Mouse (Mus musculus) heart, embryonic 16.5 days (tissue): ENCODE results near the gene Vmn2r89. TPM values are rescaled to one million over a fixed set of nuclear protein-coding genes. Genes with fewer than 3 reads are reported as not detected.
"Not testable (repeated sequence)": the region's sequence is repeated elsewhere in the genome, so short reads cannot be mapped to it uniquely, and the experiment has no call there.

ENCODE experiments used
- ATAC-seq: fragments of 200-750 bp; cut with Nextera tagmentation; replicated peaks from 2 replicates; pipeline ENCODE4 v1.8.0; 2017; ENCODE audit warnings: moderate number of reproducible peaks; ENCODE audit not compliant: insufficient read depth, low FRiP score; ENCODE audit errors: extremely low read depth
- H3K27ac ChIP-seq: fragments of 300-500 bp; sonication (generic); 2 replicates; pipeline ENCODE4 v1.5.1; 2014; ENCODE audit warnings: mild to moderate bottlenecking, low read length, control low read depth, moderate library complexity
- H3K27me3 ChIP-seq: fragments of 300-500 bp; sonication (generic); 2 replicates; pipeline ENCODE4 v1.6.1; 2014; ENCODE audit warnings: low read length, mixed read lengths; ENCODE audit not compliant: control insufficient read depth, insufficient read depth
- H3K36me3 ChIP-seq: fragments of 300-500 bp; sonication (generic); 2 replicates; pipeline ENCODE4 v1.6.1; 2014; ENCODE audit not compliant: control insufficient read depth, insufficient read depth
- H3K4me1 ChIP-seq: fragments of 300-500 bp; sonication (generic); 2 replicates; pipeline ENCODE4 v1.6.1; 2014; ENCODE audit warnings: low read length, mixed read lengths; ENCODE audit not compliant: control insufficient read depth, insufficient read depth
- H3K4me2 ChIP-seq: fragments of 300-500 bp; sonication (generic); 2 replicates; pipeline ENCODE4 v1.6.1; 2014; ENCODE audit warnings: low read depth, mild to moderate bottlenecking, control low read depth, low read length
- H3K4me3 ChIP-seq: fragments of 300-500 bp; sonication (generic); 2 replicates; pipeline ENCODE4 v1.5.1; 2014; ENCODE audit warnings: mild to moderate bottlenecking, control low read depth, low read length
- H3K9ac ChIP-seq: fragments of 300-500 bp; sonication (generic); 2 replicates; pipeline ENCODE4 v1.6.1; 2014; ENCODE audit warnings: low read length, control low read depth
- H3K9me3 ChIP-seq: fragments of 300-500 bp; sonication (generic); replicated peaks from 2 replicates; pipeline ENCODE4 v1.6.1; 2016; ENCODE audit warnings: low read length; ENCODE audit not compliant: control insufficient read depth
- WGBS: fragments of 180-500 bp; shearing (Covaris S2); extraction: QIAGEN DNeasy Blood & Tissue Kit; methylation state at CpG from one replicate; pipeline ENCODE4 v1.1.7; 2014; 5-methylcytosine and 5-hydroxymethylcytosine counted together
- polyA plus RNA-seq: library from polyadenylated mRNA; unstranded; fragments of >200 nt; fragmentation: Nextera tagmentation; extraction: Ambion mirVana; gene quantifications from 2 replicates; pipeline ENCODE4 v1.2.1, GENCODE M21; 2015

Vmn2r89 gene
- polyA plus RNA-seq, 1 experiment from 2014 or later = not detected

DNA sequence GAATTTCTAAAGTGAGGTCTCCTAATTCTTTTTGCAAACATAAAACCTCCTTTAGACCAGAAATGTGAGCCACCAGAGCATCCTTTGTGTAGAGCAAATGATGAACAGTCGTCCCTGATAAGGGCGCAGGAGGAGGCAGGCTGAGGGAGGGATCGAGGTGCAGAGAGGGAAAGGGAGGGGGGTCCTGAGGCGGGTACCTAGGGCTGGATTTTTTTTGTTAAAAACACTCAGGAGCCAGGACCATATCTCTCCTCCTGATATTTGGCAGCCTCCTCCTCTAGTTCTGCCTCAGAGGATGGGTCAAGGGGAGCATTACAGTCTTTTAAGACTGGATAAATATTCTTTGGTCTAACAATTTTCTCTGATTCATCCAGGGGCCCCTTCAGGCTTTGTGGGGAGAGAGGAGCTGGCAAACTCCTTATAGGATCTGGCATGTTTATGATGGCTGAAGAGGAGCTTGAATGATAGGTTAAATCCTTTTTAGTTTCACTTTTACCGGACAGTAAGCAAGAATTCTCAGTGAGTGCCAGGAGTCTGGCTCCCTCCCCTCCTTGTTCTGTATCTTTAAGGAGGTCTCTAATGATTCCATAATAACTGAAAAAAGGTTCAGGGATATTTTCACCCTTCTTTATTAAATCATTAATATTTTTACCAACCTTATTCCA lies 30.5 kb downstream of the Vmn2r89 start:
- ATAC-seq = no peak
- WGBS = 51% methylated on average over 5 of the region's 5 CpGs
- Histone ChIP-seq H3K4me2 (0 out of 2 replicates have a peak overlapping the region, but pooled peaks have one; percentile 1), H3K4me3 (no peak overlapping the region), H3K36me3 (no peaks in the 10 kb centered on the region), H3K27me3 (no peaks in the 10 kb centered on the region), H3K4me1 (no peaks in the 10 kb centered on the region), H3K9me3 (no peaks in the 10 kb centered on the region), H3K27ac (no peak overlapping the region), H3K9ac (no peak overlapping the region)

DNA sequence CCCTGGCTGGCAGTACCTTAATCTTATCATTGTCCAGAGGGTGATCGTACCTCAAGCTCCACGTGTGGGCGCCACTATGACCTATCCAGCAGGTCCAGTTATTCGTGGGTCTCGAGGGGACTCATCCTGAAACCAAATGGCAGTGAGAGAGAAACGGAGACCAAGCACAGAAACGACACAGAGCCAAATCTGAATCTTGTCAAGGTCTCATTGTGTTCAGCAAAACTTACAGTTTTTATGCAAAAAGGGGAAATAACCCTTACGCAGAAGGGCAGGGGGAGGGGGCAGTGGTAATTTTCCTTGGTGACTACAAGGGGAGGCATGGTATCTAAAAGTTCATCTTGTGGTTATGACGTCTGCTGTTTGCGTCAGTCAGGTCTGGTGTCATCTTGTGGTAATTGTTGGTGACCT lies 31.3 kb downstream of the Vmn2r89 start:
- WGBS = 70% methylated on average over 10 of the region's 10 CpGs
- not testable (repeated sequence) for ATAC-seq

DNA sequence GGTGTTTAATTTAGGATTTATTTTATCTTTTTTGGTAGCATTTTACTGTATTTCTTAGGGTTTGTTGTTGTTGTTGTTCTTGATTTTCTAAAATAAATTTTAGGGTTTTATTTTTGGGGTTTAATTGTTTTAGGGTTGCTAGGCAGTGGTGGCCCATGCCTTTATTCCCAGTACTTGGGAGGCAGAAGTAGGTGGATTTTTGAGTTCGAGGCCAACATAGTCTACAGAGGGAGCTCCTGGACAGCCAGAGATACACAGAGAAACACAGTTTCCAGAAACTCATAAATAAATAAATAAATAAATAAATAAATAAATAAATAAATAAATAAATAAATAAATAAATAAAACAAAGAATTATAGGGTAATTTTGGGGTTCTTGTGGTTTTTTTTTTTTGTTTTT lies 32.0 kb downstream of the Vmn2r89 start:
- 97% methylated on average over 1 of the region's 1 CpGs for WGBS
- H3K27ac ChIP-seq = no peak overlapping the region
- H3K36me3 ChIP-seq = no peaks in the 10 kb centered on the region
- H3K4me2 ChIP-seq = no peak overlapping the region
- H3K27me3 ChIP-seq = no peaks in the 10 kb centered on the region
- ATAC-seq = no peak
- no peak overlapping the region for H3K9ac ChIP-seq
- no peaks in the 10 kb centered on the region for H3K9me3 ChIP-seq
- H3K4me1 ChIP-seq = no peaks in the 10 kb centered on the region
- no peak overlapping the region for H3K4me3 ChIP-seq

More for the DNA sequence above, 31.3 kb downstream of the Vmn2r89 start:
- H3K27me3 ChIP-seq, H3K9me3 ChIP-seq, H3K36me3 ChIP-seq, H3K4me2 ChIP-seq, H3K27ac ChIP-seq, H3K4me3 ChIP-seq, H3K9ac ChIP-seq, H3K4me1 ChIP-seq: not testable (repeated sequence)

DNA sequence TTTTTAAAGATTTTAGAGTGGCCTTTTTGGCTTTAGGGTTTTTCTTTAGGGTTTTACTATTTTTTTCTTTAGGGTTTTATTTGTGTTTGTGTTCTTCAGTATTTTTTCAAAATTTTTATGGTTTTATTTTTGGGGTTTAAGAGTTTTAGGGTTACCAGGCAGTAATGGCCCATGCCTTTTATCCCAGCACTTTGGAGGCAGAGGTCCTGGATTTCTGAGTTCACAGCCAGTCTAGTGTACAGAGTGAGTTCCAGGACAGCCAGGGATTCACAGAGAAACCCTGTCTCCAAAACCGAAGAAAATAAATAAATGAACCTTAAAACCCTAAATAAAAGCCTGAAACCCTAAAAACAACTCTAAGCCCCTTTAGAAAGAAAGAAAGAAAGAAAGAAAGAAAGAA lies 34.5 kb downstream of the Vmn2r89 start:
- Histone ChIP-seq H3K9me3 (no peaks in the 10 kb centered on the region), H3K27ac (no peak overlapping the region), H3K27me3 (no peaks in the 10 kb centered on the region), H3K4me2 (no peak overlapping the region), H3K9ac (no peak overlapping the region), H3K36me3 (no peaks in the 10 kb centered on the region), H3K4me3 (no peak overlapping the region), H3K4me1 (no peaks in the 10 kb centered on the region)
- no peak for ATAC-seq
- WGBS = 83% methylated on average over 1 of the region's 1 CpGs

DNA sequence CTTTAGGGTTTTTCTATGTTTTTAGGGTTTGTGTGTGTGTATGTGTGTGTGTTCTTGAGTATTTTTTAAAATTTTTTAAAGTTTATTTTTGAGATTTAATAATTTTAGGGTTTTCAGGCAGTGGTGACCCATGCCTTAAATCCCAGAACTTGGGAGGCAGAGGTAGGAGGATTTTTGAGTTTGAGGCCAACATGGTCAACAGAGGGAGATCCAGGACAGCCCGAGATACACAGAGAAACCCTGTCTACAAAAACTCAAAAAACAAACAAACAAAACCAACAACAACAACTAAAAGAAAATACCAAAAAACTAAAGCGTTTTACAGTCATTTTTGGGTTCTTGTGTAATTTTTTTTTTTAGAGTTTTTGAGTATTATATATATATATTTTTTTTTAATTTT lies 44.1 kb downstream of the Vmn2r89 start:
- Histone ChIP-seq H3K4me1 (no peaks in the 10 kb centered on the region), H3K9me3 (no peaks in the 10 kb centered on the region), H3K36me3 (no peaks in the 10 kb centered on the region), H3K9ac (no peak overlapping the region), H3K4me3 (no peak overlapping the region), H3K27ac (no peak overlapping the region), H3K27me3 (no peaks in the 10 kb centered on the region), H3K4me2 (no peak overlapping the region)
- 82% methylated on average over 2 of the region's 2 CpGs for WGBS
- ATAC-seq = no peak

DNA sequence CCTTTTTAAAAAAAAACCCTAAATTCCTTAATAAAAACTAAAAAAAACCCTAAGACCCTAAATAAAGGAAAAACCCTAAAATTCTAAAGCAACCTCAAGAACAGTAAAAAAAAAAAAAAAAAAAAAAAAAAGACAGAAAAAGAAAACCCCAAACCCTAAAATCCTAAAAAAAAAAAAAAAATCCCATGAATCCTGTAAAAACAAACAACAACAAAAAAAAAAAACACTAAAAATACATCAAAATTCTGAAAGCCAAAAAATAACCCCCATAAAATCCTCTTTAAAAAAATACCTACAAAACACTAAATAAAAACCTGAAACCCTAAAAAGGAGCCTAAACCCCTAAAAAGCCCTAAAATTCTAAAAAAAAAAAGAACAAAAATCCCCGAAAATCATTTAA lies 45.3 kb downstream of the Vmn2r89 start:
- no peaks in the 10 kb centered on the region for H3K27me3 ChIP-seq
- H3K27ac ChIP-seq = no peak overlapping the region
- 76% methylated on average over 1 of the region's 1 CpGs for WGBS
- no peak overlapping the region for H3K9ac ChIP-seq
- no peaks in the 10 kb centered on the region for H3K9me3 ChIP-seq
- no peaks in the 10 kb centered on the region for H3K36me3 ChIP-seq
- H3K4me3 ChIP-seq = no peak overlapping the region
- H3K4me2 ChIP-seq = no peak overlapping the region
- H3K4me1 ChIP-seq = no peaks in the 10 kb centered on the region
- no peak for ATAC-seq

DNA sequence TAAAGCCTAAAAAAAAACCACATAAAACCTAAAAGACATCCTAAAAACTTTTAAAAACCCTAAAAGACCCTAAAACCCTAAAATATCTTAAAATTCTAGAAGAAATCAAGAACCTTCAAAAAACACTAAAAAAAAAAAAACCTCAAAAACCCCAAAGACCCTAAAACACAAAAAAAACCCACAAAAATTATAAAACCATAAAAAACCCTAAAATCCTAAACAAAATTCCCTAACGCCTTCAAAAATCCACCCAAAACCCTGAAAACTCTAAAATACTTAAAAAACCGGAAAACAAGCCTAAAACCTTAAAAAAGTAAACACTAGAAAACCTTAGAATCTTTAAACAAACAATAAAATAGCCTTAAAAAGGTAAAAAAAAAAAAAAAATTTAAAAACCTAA lies 46.3 kb downstream of the Vmn2r89 start:
- Histone ChIP-seq H3K9ac (no peak overlapping the region), H3K9me3 (no peaks in the 10 kb centered on the region), H3K36me3 (no peaks in the 10 kb centered on the region), H3K4me1 (no peaks in the 10 kb centered on the region), H3K27ac (no peak overlapping the region), H3K4me3 (no peak overlapping the region), H3K4me2 (no peak overlapping the region), H3K27me3 (no peaks in the 10 kb centered on the region)
- ATAC-seq = no peak
- WGBS = 86% methylated on average over 2 of the region's 2 CpGs

DNA sequence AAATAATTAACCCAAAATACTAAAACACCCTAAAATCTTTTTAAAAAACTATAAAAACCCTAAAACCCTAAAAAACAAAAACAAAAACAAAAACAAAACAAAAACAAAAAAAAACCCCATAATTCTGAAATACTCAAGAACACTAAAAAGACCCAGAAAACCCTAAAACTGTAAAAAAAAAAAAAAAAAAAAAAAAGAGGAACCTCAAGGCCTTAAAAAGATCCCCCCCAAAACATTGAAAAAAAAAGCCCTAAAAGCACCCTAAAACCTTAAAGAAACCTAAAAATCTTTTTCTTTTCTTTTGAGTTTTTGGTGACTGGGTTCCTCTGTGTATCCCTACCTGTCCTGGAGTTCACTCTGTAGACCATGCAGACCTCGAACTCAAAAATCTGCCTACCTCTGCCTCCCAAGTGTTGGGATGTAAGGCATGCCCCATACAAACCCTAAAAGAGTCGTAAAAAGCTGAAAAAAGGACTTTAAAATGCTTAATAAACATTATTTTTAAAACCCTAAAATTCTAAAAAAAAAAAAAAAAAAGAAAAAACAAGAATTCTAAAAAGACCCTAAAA lies 48.1 kb downstream of the Vmn2r89 start:
- Histone ChIP-seq H3K9ac (no peak overlapping the region), H3K27me3 (no peaks in the 10 kb centered on the region), H3K4me3 (no peak overlapping the region), H3K9me3 (no peaks in the 10 kb centered on the region), H3K27ac (no peak overlapping the region), H3K4me1 (no peaks in the 10 kb centered on the region), H3K4me2 (no peak overlapping the region), H3K36me3 (no peaks in the 10 kb centered on the region)
- no peak for ATAC-seq
- WGBS = 79% methylated on average over 2 of the region's 2 CpGs

DNA sequence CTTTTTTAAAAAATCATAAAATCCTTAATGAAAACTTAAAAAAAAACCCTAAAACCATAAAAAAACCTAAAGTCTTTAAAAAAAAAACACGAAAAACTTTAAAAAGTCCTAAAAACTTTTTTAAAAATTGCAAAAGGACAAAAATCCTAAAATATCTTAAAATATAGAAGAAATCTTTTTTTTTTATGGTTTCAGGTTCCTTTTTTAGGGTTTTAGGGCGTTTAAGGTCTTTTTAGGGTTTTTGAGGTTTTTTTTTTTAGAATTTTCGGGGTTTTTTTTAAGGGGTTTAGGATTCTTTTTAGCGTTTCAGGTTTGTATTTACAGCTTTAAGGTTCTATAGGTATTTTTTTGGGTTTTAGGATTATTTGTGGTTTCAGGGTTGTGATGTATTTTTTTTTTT lies 48.8 kb downstream of the Vmn2r89 start:
- Histone ChIP-seq H3K36me3 (no peaks in the 10 kb centered on the region), H3K27ac (no peak overlapping the region), H3K9ac (no peak overlapping the region), H3K4me3 (no peak overlapping the region), H3K4me2 (no peak overlapping the region), H3K9me3 (no peaks in the 10 kb centered on the region), H3K4me1 (no peaks in the 10 kb centered on the region), H3K27me3 (no peaks in the 10 kb centered on the region)
- 79% methylated on average over 4 of the region's 4 CpGs for WGBS
- no peak for ATAC-seq
